In the genomic region with DNA sequence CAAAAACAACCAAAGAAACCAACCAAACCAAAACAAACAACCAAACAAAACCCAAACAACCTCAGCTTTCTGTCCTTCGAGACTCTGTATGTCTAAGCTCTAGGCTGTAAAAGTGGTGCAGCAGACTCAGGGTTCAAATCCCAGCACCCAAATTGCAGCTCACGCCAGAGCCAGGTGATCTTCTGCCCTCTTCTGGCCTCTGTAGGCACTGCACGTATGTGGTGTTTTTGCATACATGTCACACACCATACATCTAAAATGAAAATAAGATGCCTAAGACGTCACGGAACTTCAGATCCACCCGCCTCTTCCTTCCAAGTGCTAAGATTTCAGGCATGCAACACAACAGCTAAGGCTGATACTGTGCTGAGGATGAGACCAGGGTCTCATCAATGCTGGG, we compare ENCODE assay signal across 15 mouse cellular contexts.
DNase-seq lines count a peak whose midpoint lies in the region; TF ChIP-seq lines count a peak whose summit lies in the region.
"Had no signal": no experiment of that assay in that cellular context is flagged by ENCODE, and none has a peak within 500 bp of the region (broad histone marks: within the 10 kb centered on the region; RNA-seq: fewer than 3 reads in every experiment).

No protein-coding gene starts in this region.

- no peaks in the 10 kb centered on the region for H3K27me3 ChIP-seq in heart, adult 2 months (ENCODE audit: control insufficient read depth, insufficient read depth, low read length)
- H3K27me3 ChIP-seq: midbrain, embryonic 13.5 days had no signal

- H3K27ac ChIP-seq in heart, adult 2 months = no peak overlapping the region
- H3K27ac ChIP-seq in ES-E14 (ENCODE audit: insufficient read depth, low read depth, low read length, poor library complexity, severe bottlenecking) = no peak overlapping the region
- no peak overlapping the region for H3K27ac ChIP-seq in embryonic fibroblast, embryonic 13.5 days (ENCODE audit: insufficient read depth, low read length)
- H3K27ac ChIP-seq: forebrain, embryonic 10.5 days; limb, embryonic 13.5 days; midbrain, embryonic 13.5 days had no signal

- no peaks in the 10 kb centered on the region for H3K36me3 ChIP-seq in heart, adult 2 months (ENCODE audit: control insufficient read depth, insufficient read depth, low read length)
- no peaks in the 10 kb centered on the region for H3K36me3 ChIP-seq in ES-E14 (ENCODE audit: control insufficient read depth, insufficient read depth, low read length, poor library complexity, severe bottlenecking)
- H3K36me3 ChIP-seq: forebrain, embryonic 10.5 days; limb, embryonic 13.5 days; midbrain, embryonic 13.5 days had no signal

- H3K4me1 ChIP-seq in heart, adult 2 months (ENCODE audit: control insufficient read depth, insufficient read depth, low read length) = no peaks in the 10 kb centered on the region
- H3K4me1 ChIP-seq in lung, adult 2 months (ENCODE audit: control insufficient read depth, insufficient read depth, low read length) = no peaks in the 10 kb centered on the region
- H3K4me1 ChIP-seq in ES-E14 (ENCODE audit: control insufficient read depth in 2 of 2, insufficient read depth in 2 of 2, low read length in 2 of 2, poor library complexity in 1 of 2) = no peaks in the 10 kb centered on the region
- H3K4me1 ChIP-seq in embryonic fibroblast, embryonic 13.5 days (ENCODE audit: control insufficient read depth, insufficient read depth, low read length) = no peaks in the 10 kb centered on the region
- H3K4me1 ChIP-seq: midbrain, embryonic 13.5 days had no signal

- 93% methylated on average over 6 of the region's 6 CpGs for WGBS in heart, adult 2 months
- 94% methylated on average over 6 of the region's 6 CpGs for WGBS in lung, adult 2 months

- in situ Hi-C loops in ES-E14 (cut with MboI; ENCODE audit: low sequenced_read_pairs in 2 of 2, unreplicated experiment in 2 of 2) = no loop called here

- no peak overlapping the region for H3K9ac ChIP-seq in heart, adult 2 months (ENCODE audit: low read depth, low read length)
- no peak overlapping the region for H3K9ac ChIP-seq in ES-E14 (ENCODE audit: insufficient read depth, low read depth, low read length, poor library complexity, severe bottlenecking)
- H3K9ac ChIP-seq: limb, embryonic 13.5 days; midbrain, embryonic 13.5 days had no signal

- no peak overlapping the region for H3K4me3 ChIP-seq in heart, adult 2 months
- no peak overlapping the region for H3K4me3 ChIP-seq in lung, adult 2 months (replicated peaks; ENCODE audit: extremely low read depth, low read depth, low read length)
- H3K4me3 ChIP-seq in ES-E14 (ENCODE audit: insufficient read depth in 1 of 2, low read depth in 1 of 2, low read length in 2 of 2, poor library complexity in 1 of 2, severe bottlenecking in 1 of 2) = no peak overlapping the region
- H3K4me3 ChIP-seq in embryonic fibroblast, embryonic 13.5 days (ENCODE audit: insufficient read depth, low read length) = no peak overlapping the region
- H3K4me3 ChIP-seq: forebrain, embryonic 10.5 days; limb, embryonic 13.5 days; midbrain, embryonic 13.5 days had no signal

- intact Hi-C loops in heart, adult 2 months (cut with DNase I) = no loop called here

- peak; percentile 49 for TF ChIP-seq CTCF in heart, adult 2 months (IDR thresholded peaks at IDR 0.05)
- TF ChIP-seq CTCF in lung, adult 2 months (IDR thresholded peaks at IDR 0.05; ENCODE audit: insufficient read depth, low read length) = peak; percentile 13; the same call in 1 of the 2 replicates
- peak; percentile 32; the same call in 1 of the 2 replicates for TF ChIP-seq CTCF in embryonic fibroblast, embryonic 13.5 days (IDR thresholded peaks at IDR 0.05; ENCODE audit: borderline replicate concordance, insufficient read depth, low read length)

- H3K9me3 ChIP-seq in ES-E14 (ENCODE audit: control insufficient read depth, insufficient read depth, low read depth, low read length) = no peaks in the 10 kb centered on the region
- H3K9me3 ChIP-seq: forebrain, embryonic 10.5 days; limb, embryonic 13.5 days; midbrain, embryonic 13.5 days had no signal

- TF ChIP-seq EP300 in heart, adult 2 months (IDR thresholded peaks at IDR 0.05; ENCODE audit: insufficient read depth, low read depth, low read length) = no peak

- DNase-seq in heart, adult 2 months = no peak
- no peak for DNase-seq in heart, postnatal 4 days
- DNase-seq in lung, adult 2 months = no peak
- DNase-seq in lung, postnatal 4 days = no peak
- peak; percentile 27 for DNase-seq in ES-E14 (ENCODE audit: low read depth, low spot score)
- no peak for DNase-seq in layer of hippocampus, postnatal 14 days (ENCODE audit: low spot score in 2 of 2)
- no peak for DNase-seq in ovary, postnatal 10 days (ENCODE audit: low spot score)
- DNase-seq: B cell, adult 2 months; cerebellum, adult 9-11 months; heart, adult 11 months; heart, postnatal 14 days had no signal

- TF ChIP-seq POLR2A in heart, adult 2 months (IDR thresholded peaks at IDR 0.05; ENCODE audit: insufficient read depth, low read depth, low read length) = no peak
- TF ChIP-seq POLR2A in lung, adult 2 months (IDR thresholded peaks at IDR 0.05; ENCODE audit: borderline replicate concordance, extremely low read depth, low read depth, low read length) = no peak
- TF ChIP-seq POLR2A in embryonic fibroblast, embryonic 13.5 days (IDR thresholded peaks at IDR 0.05; ENCODE audit: low read depth, low read length) = no peak

- H3K79me2 ChIP-seq in heart, adult 2 months (replicated peaks; ENCODE audit: control insufficient read depth, insufficient read depth, low read length) = no peaks in the 10 kb centered on the region

TF ChIP-seq in ES-E14, 5 proteins besides CTCF, POLR2A, EP300 and RAD21:
- TF ChIP-seq CHD2 (IDR thresholded peaks at IDR 0.05; ENCODE audit: low read depth, low read length) (no peak), ZC3H11A (IDR thresholded peaks at IDR 0.05; ENCODE audit: borderline replicate concordance, low read depth, low read length) (no peak), MAFK (IDR thresholded peaks at IDR 0.05; ENCODE audit: insufficient read depth, low read depth, low read length) (no peak), HCFC1 (IDR thresholded peaks at IDR 0.05; ENCODE audit: borderline replicate concordance, insufficient read depth, low read length) (no peak), ZNF384 (IDR thresholded peaks at IDR 0.05; ENCODE audit: low read depth, low read length) (no peak)
